Mouse (Mus musculus): ENCODE measurements around the gene Tnfsf13. TPM values are rescaled to one million over a fixed set of nuclear protein-coding genes. Genes with fewer than 3 reads are reported as not detected.

Tnfsf13 gene
- total and polyA plus RNA-seq, 2 experiments from 2014 or later = 0.57 TPM; not detected in 1

GRCm38 (mm10) chr11:69712954-69713672 lies 27.5 kb upstream of the Tnfsf13 start:
- TF ChIP-seq CTCF (IDR thresholded peaks at IDR 0.05; ENCODE audit: low read depth) = no peak
- no peak for TF ChIP-seq EP300 (IDR thresholded peaks at IDR 0.05; ENCODE audit: low read depth)
- no peaks in the 10 kb centered on the region for H3K36me3 ChIP-seq (replicated peaks; ENCODE audit: control insufficient read depth, insufficient read depth, low read length)
- no peak overlapping the region for H3K4me3 ChIP-seq (ENCODE audit: low read depth, low read length)
- WGBS = 81% methylated on average over 20 of the region's 20 CpGs
- no peak overlapping the region for H3K4me2 ChIP-seq (ENCODE audit: low read depth, low read length)
- H3K27me3 ChIP-seq (ENCODE audit: control insufficient read depth, insufficient read depth, low read length) = no peaks in the 10 kb centered on the region
- ATAC-seq (ENCODE audit: insufficient read depth, low read depth) (no peak), DNase-seq (ENCODE audit: low spot score) (no peak)
- no peaks in the 10 kb centered on the region for H3K4me1 ChIP-seq (ENCODE audit: control insufficient read depth, insufficient read depth)
- no peak overlapping the region for H3K27ac ChIP-seq (ENCODE audit: low read depth)
- H3K9ac ChIP-seq (replicated peaks; ENCODE audit: low read depth, low read length) = no peak overlapping the region
- H3K9me3 ChIP-seq (replicated peaks; ENCODE audit: control insufficient read depth, low read length) = no peaks in the 10 kb centered on the region

- WGBS = 80% methylated on average over 2 of the region's 2 CpGs
- ATAC-seq (ENCODE audit: insufficient read depth, low read depth) = no peak
- H3K36me3 ChIP-seq (replicated peaks; ENCODE audit: control insufficient read depth, insufficient read depth, low read length) = no peaks in the 10 kb centered on the region
- no peak overlapping the region for H3K4me2 ChIP-seq (ENCODE audit: low read depth, low read length)
- no peak for DNase-seq (ENCODE audit: low spot score)
- H3K4me3 ChIP-seq (ENCODE audit: low read depth, low read length) = no peak overlapping the region
- no peaks in the 10 kb centered on the region for H3K9me3 ChIP-seq (replicated peaks; ENCODE audit: control insufficient read depth, low read length)
- no peaks in the 10 kb centered on the region for H3K27me3 ChIP-seq (ENCODE audit: control insufficient read depth, insufficient read depth, low read length)
- peaks cover 11% of the 10 kb centered on the region; the same call in 1 of the 2 replicates for H3K4me1 ChIP-seq (ENCODE audit: control insufficient read depth, insufficient read depth)
- no peak overlapping the region for H3K9ac ChIP-seq (replicated peaks; ENCODE audit: low read depth, low read length)
- TF ChIP-seq EP300 (IDR thresholded peaks at IDR 0.05; ENCODE audit: low read depth) (no peak), CTCF (IDR thresholded peaks at IDR 0.05; ENCODE audit: low read depth) (no peak)
- no peak overlapping the region for H3K27ac ChIP-seq (ENCODE audit: low read depth)
Observed at GRCm38 (mm10) chr11:69711082-69711481, 25.5 kb upstream of the Tnfsf13 start.

GRCm38 (mm10) chr11:69710470-69710869 lies 24.9 kb upstream of the Tnfsf13 start:
- ATAC-seq (ENCODE audit: insufficient read depth, low read depth) (no peak), DNase-seq (ENCODE audit: low spot score) (no peak)
- no peaks in the 10 kb centered on the region for H3K9me3 ChIP-seq (replicated peaks; ENCODE audit: control insufficient read depth, low read length)
- no peaks in the 10 kb centered on the region for H3K36me3 ChIP-seq (replicated peaks; ENCODE audit: control insufficient read depth, insufficient read depth, low read length)
- H3K27me3 ChIP-seq (ENCODE audit: control insufficient read depth, insufficient read depth, low read length) = no peaks in the 10 kb centered on the region
- peaks cover 11% of the 10 kb centered on the region; the same call in 1 of the 2 replicates for H3K4me1 ChIP-seq (ENCODE audit: control insufficient read depth, insufficient read depth)
- no peak for TF ChIP-seq CTCF (IDR thresholded peaks at IDR 0.05; ENCODE audit: low read depth)
- TF ChIP-seq EP300 (IDR thresholded peaks at IDR 0.05; ENCODE audit: low read depth) = no peak
- H3K4me2 ChIP-seq (ENCODE audit: low read depth, low read length) = no peak overlapping the region
- 73% methylated on average over 3 of the region's 3 CpGs for WGBS
- H3K9ac ChIP-seq (replicated peaks; ENCODE audit: low read depth, low read length) = no peak overlapping the region
- no peak overlapping the region for H3K27ac ChIP-seq (ENCODE audit: low read depth)
- H3K4me3 ChIP-seq (ENCODE audit: low read depth, low read length) = no peak overlapping the region

- H3K4me1 ChIP-seq (ENCODE audit: control insufficient read depth, insufficient read depth) = peaks cover 11% of the 10 kb centered on the region; the same call in 1 of the 2 replicates
- H3K4me3 ChIP-seq (ENCODE audit: low read depth, low read length) = no peak overlapping the region
- H3K9ac ChIP-seq (replicated peaks; ENCODE audit: low read depth, low read length) = no peak overlapping the region
- ATAC-seq (ENCODE audit: insufficient read depth, low read depth) (no peak), DNase-seq (ENCODE audit: low spot score) (no peak)
- H3K27ac ChIP-seq (ENCODE audit: low read depth) = no peak overlapping the region
- H3K9me3 ChIP-seq (replicated peaks; ENCODE audit: control insufficient read depth, low read length) = no peaks in the 10 kb centered on the region
- no peak overlapping the region for H3K4me2 ChIP-seq (ENCODE audit: low read depth, low read length)
- no peaks in the 10 kb centered on the region for H3K27me3 ChIP-seq (ENCODE audit: control insufficient read depth, insufficient read depth, low read length)
- no peak for TF ChIP-seq CTCF (IDR thresholded peaks at IDR 0.05; ENCODE audit: low read depth)
- TF ChIP-seq EP300 (IDR thresholded peaks at IDR 0.05; ENCODE audit: low read depth) = no peak
- no peaks in the 10 kb centered on the region for H3K36me3 ChIP-seq (replicated peaks; ENCODE audit: control insufficient read depth, insufficient read depth, low read length)
- WGBS = 40% methylated on average over 11 of the region's 11 CpGs
Observed at GRCm38 (mm10) chr11:69709554-69710446, 24.2 kb upstream of the Tnfsf13 start.

- 74% methylated on average over 3 of the region's 3 CpGs for WGBS
- H3K4me1 ChIP-seq (ENCODE audit: control insufficient read depth, insufficient read depth) = peaks cover 11% of the 10 kb centered on the region; the same call in 1 of the 2 replicates
Observed at GRCm38 (mm10) chr11:69708614-69709265, 23.2 kb upstream of the Tnfsf13 start.

More at GRCm38 (mm10) chr11:69708614-69709265, 23.2 kb upstream of the Tnfsf13 start:
- H3K27me3 ChIP-seq (ENCODE audit: control insufficient read depth, insufficient read depth, low read length) = no peaks in the 10 kb centered on the region
- H3K9ac ChIP-seq (replicated peaks; ENCODE audit: low read depth, low read length) = no peak overlapping the region
- no peak overlapping the region for H3K4me3 ChIP-seq (ENCODE audit: low read depth, low read length)
- ATAC-seq (ENCODE audit: insufficient read depth, low read depth) = no peak
- TF ChIP-seq CTCF (IDR thresholded peaks at IDR 0.05; ENCODE audit: low read depth) (no peak), EP300 (IDR thresholded peaks at IDR 0.05; ENCODE audit: low read depth) (no peak)
- no peaks in the 10 kb centered on the region for H3K9me3 ChIP-seq (replicated peaks; ENCODE audit: control insufficient read depth, low read length)
- no peaks in the 10 kb centered on the region for H3K36me3 ChIP-seq (replicated peaks; ENCODE audit: control insufficient read depth, insufficient read depth, low read length)
- H3K27ac ChIP-seq (ENCODE audit: low read depth) = no peak overlapping the region
- H3K4me2 ChIP-seq (ENCODE audit: low read depth, low read length) = no peak overlapping the region
- DNase-seq (ENCODE audit: low spot score) = no peak
